Mouse (Mus musculus): ENCODE measurements at regions not wholly inside any gene's neighbourhood (a gene's known extent, or its start where the extent isn't known, plus 50 kb on each side); places are given as distances from the start of the nearest gene placed in this dataset.
"Not testable (repeated sequence)": the region's sequence is repeated elsewhere in the genome, so short reads cannot be mapped to it uniquely, and the experiment has no call there.

GRCm38 (mm10) chr2:147989616-147990015, 57.2 kb downstream of the Foxa2 start:
- DNase-seq (ENCODE audit: low spot score in 2 of 2), result no peak

GRCm38 (mm10) chr2:147988586-147988985, 58.2 kb downstream of the Foxa2 start:
- DNase-seq (ENCODE audit: low spot score in 2 of 2), result no peak

- DNase-seq (ENCODE audit: low spot score in 2 of 2), result no peak
Measured at GRCm38 (mm10) chr2:147985261-147985575, 61.6 kb downstream of the Foxa2 start.

- no peak for DNase-seq (ENCODE audit: low spot score in 2 of 2)
Measured at GRCm38 (mm10) chr2:147984547-147985260, 62.1 kb downstream of the Foxa2 start.

GRCm38 (mm10) chr2:147980929-147981479, 65.8 kb downstream of the Foxa2 start:
- DNase-seq (ENCODE audit: low spot score in 2 of 2), result no peak

GRCm38 (mm10) chr2:147980408-147980807, 66.4 kb downstream of the Foxa2 start:
- no peak for DNase-seq (ENCODE audit: low spot score in 2 of 2)

- no peak for DNase-seq (ENCODE audit: low spot score in 2 of 2)
Measured at GRCm38 (mm10) chr2:147979660-147980364, 67.0 kb downstream of the Foxa2 start.

GRCm38 (mm10) chr2:147979001-147979400, 67.8 kb downstream of the Foxa2 start:
- no peak for DNase-seq (ENCODE audit: low spot score in 2 of 2)

GRCm38 (mm10) chr2:147974776-147975175, 72.0 kb downstream of the Foxa2 start:
- DNase-seq (ENCODE audit: low spot score in 2 of 2), result no peak

- DNase-seq (ENCODE audit: low spot score in 2 of 2), result no peak
Measured at GRCm38 (mm10) chr2:147968671-147969070, 78.1 kb downstream of the Foxa2 start.

GRCm38 (mm10) chr2:147967829-147968529, 78.8 kb downstream of the Foxa2 start:
- DNase-seq (ENCODE audit: low spot score in 2 of 2), result no peak

- not testable (repeated sequence) for DNase-seq (ENCODE audit: low spot score in 2 of 2)
Measured at GRCm38 (mm10) chr2:147963284-147963683, 83.5 kb downstream of the Foxa2 start.

GRCm38 (mm10) chr2:147961633-147962032, 85.1 kb downstream of the Foxa2 start:
- DNase-seq (ENCODE audit: low spot score in 2 of 2), result no peak

- DNase-seq (ENCODE audit: low spot score in 2 of 2), result no peak
Measured at GRCm38 (mm10) chr2:147954183-147954582, 92.6 kb downstream of the Foxa2 start.

GRCm38 (mm10) chr2:147951233-147951632, 95.5 kb downstream of the Foxa2 start:
- DNase-seq (ENCODE audit: low spot score in 2 of 2), result no peak

- DNase-seq (ENCODE audit: low spot score in 2 of 2), result no peak
Measured at GRCm38 (mm10) chr2:147944171-147945040, 102.4 kb downstream of the Foxa2 start.

- DNase-seq (ENCODE audit: low spot score in 2 of 2), result no peak
Measured at GRCm38 (mm10) chr2:147942591-147942990, 104.2 kb downstream of the Foxa2 start.

GRCm38 (mm10) chr2:147941319-147941718, 105.5 kb downstream of the Foxa2 start:
- DNase-seq (ENCODE audit: low spot score in 2 of 2), result no peak

GRCm38 (mm10) chr2:147932494-147932893, 114.3 kb downstream of the Foxa2 start:
- DNase-seq (ENCODE audit: low spot score in 2 of 2), result no peak

GRCm38 (mm10) chr2:147929031-147929711, 117.6 kb downstream of the Foxa2 start:
- no peak for DNase-seq (ENCODE audit: low spot score in 2 of 2)
